ENCODE assay signal across 16 mouse cellular contexts in genomic region chr1:42712311-42712690, GRCm38 (mm10). TPM values are rescaled to one million over a fixed set of nuclear protein-coding genes. Genes with fewer than 3 reads are reported as not detected.
DNase-seq lines count a peak whose midpoint lies in the region; ATAC-seq and TF ChIP-seq lines count a peak whose summit lies in the region.
"Had no signal": no experiment of that assay in that cellular context is flagged by ENCODE, and none has a peak within 500 bp of the region (broad histone marks: within the 10 kb centered on the region; RNA-seq: fewer than 3 reads in every experiment).

No protein-coding gene starts in this region.

- peaks cover 24% of the 10 kb centered on the region for H3K4me1 ChIP-seq in kidney, embryonic 15.5 days
- peaks cover 15% of the 10 kb centered on the region; the same call in 1 of the 2 replicates for H3K4me1 ChIP-seq in embryonic facial prominence, embryonic 15.5 days
- H3K4me1 ChIP-seq in hindbrain, embryonic 13.5 days (replicated peaks), result peaks cover 65% of the 10 kb centered on the region
- H3K4me1 ChIP-seq in midbrain, postnatal 0 days (ENCODE audit: insufficient read depth, low read length), result peaks cover 13% of the 10 kb centered on the region; the same call in 1 of the 2 replicates
- H3K4me1 ChIP-seq in intestine, embryonic 16.5 days (ENCODE audit: control insufficient read depth, insufficient read depth, low read length), result peaks cover 12% of the 10 kb centered on the region
- no peaks in the 10 kb centered on the region for H3K4me1 ChIP-seq in heart, embryonic 11.5 days (ENCODE audit: control insufficient read depth, insufficient read depth, low read length)
- no peaks in the 10 kb centered on the region for H3K4me1 ChIP-seq in thymus, adult 2 months (replicated peaks; ENCODE audit: control insufficient read depth, insufficient read depth, low read length)
- H3K4me1 ChIP-seq: liver, embryonic 12.5 days had no signal

- peak overlapping the region; percentile 21; the same call in 1 of the 2 replicates for H3K9ac ChIP-seq in kidney, embryonic 15.5 days
- no peak overlapping the region for H3K9ac ChIP-seq in embryonic facial prominence, embryonic 15.5 days
- H3K9ac ChIP-seq in hindbrain, embryonic 13.5 days, result peak overlapping the region; percentile 82
- no peak overlapping the region for H3K9ac ChIP-seq in midbrain, postnatal 0 days (replicated peaks; ENCODE audit: low read length, poor library complexity, severe bottlenecking)
- H3K9ac ChIP-seq in intestine, embryonic 16.5 days (ENCODE audit: low read depth, low read length), result no peak overlapping the region
- no peak overlapping the region for H3K9ac ChIP-seq in heart, embryonic 11.5 days (ENCODE audit: low read depth, low read length)
- H3K9ac ChIP-seq: heart, embryonic 15.5 days; intestine, embryonic 15.5 days; liver, embryonic 12.5 days had no signal

- under 1% methylated on average over 4 of the region's 4 CpGs for WGBS in kidney, embryonic 15.5 days
- 13% methylated on average over 4 of the region's 4 CpGs for WGBS in embryonic facial prominence, embryonic 15.5 days
- WGBS in hindbrain, embryonic 13.5 days, result 4% methylated on average over 4 of the region's 4 CpGs
- WGBS in midbrain, postnatal 0 days, result 24% methylated on average over 4 of the region's 4 CpGs
- 10% methylated on average over 4 of the region's 4 CpGs for WGBS in intestine, embryonic 16.5 days
- 8% methylated on average over 4 of the region's 4 CpGs for WGBS in heart, embryonic 11.5 days (ENCODE audit: insufficient replicate concordance)
- WGBS in thymus, adult 2 months, result 8% methylated on average over 4 of the region's 4 CpGs

- peak overlapping the region; percentile 68 for H3K27ac ChIP-seq in kidney, embryonic 15.5 days
- H3K27ac ChIP-seq in embryonic facial prominence, embryonic 15.5 days (replicated peaks), result no peak overlapping the region
- H3K27ac ChIP-seq in hindbrain, embryonic 13.5 days, result peak overlapping the region; percentile 72
- no peak overlapping the region for H3K27ac ChIP-seq in midbrain, postnatal 0 days (ENCODE audit: low read depth, low read length)
- H3K27ac ChIP-seq in intestine, embryonic 16.5 days (ENCODE audit: low read length), result no peak overlapping the region
- no peak overlapping the region for H3K27ac ChIP-seq in heart, embryonic 11.5 days (ENCODE audit: low read depth, low read length)
- H3K27ac ChIP-seq in thymus, adult 2 months (ENCODE audit: control insufficient read depth, insufficient read depth, low read length), result no peak overlapping the region
- H3K27ac ChIP-seq: heart, embryonic 15.5 days; intestine, embryonic 15.5 days; liver, embryonic 12.5 days had no signal

- peak overlapping the region; percentile 50 for H3K4me3 ChIP-seq in kidney, embryonic 15.5 days (replicated peaks)
- 0 out of 2 replicates have a peak overlapping the region, but pooled peaks have one; percentile 41 for H3K4me3 ChIP-seq in embryonic facial prominence, embryonic 15.5 days (replicated peaks)
- H3K4me3 ChIP-seq in hindbrain, embryonic 13.5 days, result peak overlapping the region; percentile 53
- peak overlapping the region; percentile 52; the same call in 1 of the 2 replicates for H3K4me3 ChIP-seq in midbrain, postnatal 0 days (ENCODE audit: low read depth, low read length)
- H3K4me3 ChIP-seq in intestine, embryonic 16.5 days (ENCODE audit: low read length), result no peak overlapping the region
- H3K4me3 ChIP-seq in heart, embryonic 11.5 days (ENCODE audit: low read depth, low read length), result no peak overlapping the region
- H3K4me3 ChIP-seq in thymus, adult 2 months (ENCODE audit: control insufficient read depth, insufficient read depth, low read length), result no peak overlapping the region
- H3K4me3 ChIP-seq: myocyte had no signal

- DNase-seq in kidney, adult 8-10 months, result no peak
- no peak for DNase-seq in midbrain, postnatal 0 days (ENCODE audit: low spot score)
- DNase-seq in thymus, adult 2 months, result no peak
- DNase-seq: B cell, adult 2 months; cerebellum, adult 18-20 months; lung, postnatal 14 days had no signal

- no peak for ATAC-seq in kidney, embryonic 15.5 days (replicated peaks; ENCODE audit: low FRiP score)
- no peak for ATAC-seq in embryonic facial prominence, embryonic 15.5 days (ENCODE audit: insufficient number of reproducible peaks, low FRiP score, low TSS enrichment, low read depth)
- ATAC-seq in hindbrain, embryonic 13.5 days (ENCODE audit: low FRiP score), result no peak
- ATAC-seq in midbrain, postnatal 0 days (ENCODE audit: low FRiP score), result no peak
- ATAC-seq in intestine, embryonic 16.5 days, result no peak
- no peak for ATAC-seq in heart, embryonic 11.5 days (replicated peaks; ENCODE audit: insufficient number of reproducible peaks, low FRiP score, low TSS enrichment)
- ATAC-seq: liver, embryonic 12.5 days had no signal

- no peak for TF ChIP-seq CTCF in midbrain, postnatal 0 days (IDR thresholded peaks at IDR 0.05)
- TF ChIP-seq CTCF in thymus, adult 2 months (IDR thresholded peaks at IDR 0.05; ENCODE audit: borderline replicate concordance, control insufficient read depth, extremely low read depth, insufficient read depth, low read length, poor library complexity), result no peak

- no peaks in the 10 kb centered on the region for H3K9me3 ChIP-seq in kidney, embryonic 15.5 days (replicated peaks)
- H3K9me3 ChIP-seq in embryonic facial prominence, embryonic 15.5 days (replicated peaks), result no peaks in the 10 kb centered on the region
- no peaks in the 10 kb centered on the region for H3K9me3 ChIP-seq in hindbrain, embryonic 13.5 days
- no peaks in the 10 kb centered on the region for H3K9me3 ChIP-seq in midbrain, postnatal 0 days (ENCODE audit: low read length)
- H3K9me3 ChIP-seq in intestine, embryonic 16.5 days (ENCODE audit: control insufficient read depth, low read length), result no peaks in the 10 kb centered on the region
- no peaks in the 10 kb centered on the region for H3K9me3 ChIP-seq in heart, embryonic 11.5 days (replicated peaks; ENCODE audit: control insufficient read depth, low read length)
- H3K9me3 ChIP-seq: G1E; heart, embryonic 15.5 days; intestine, embryonic 15.5 days; liver, embryonic 12.5 days had no signal

- H3K4me2 ChIP-seq in kidney, embryonic 15.5 days, result peak overlapping the region; percentile 61
- H3K4me2 ChIP-seq in embryonic facial prominence, embryonic 15.5 days (replicated peaks), result no peak overlapping the region
- peak overlapping the region; percentile 83 for H3K4me2 ChIP-seq in hindbrain, embryonic 13.5 days
- peak overlapping the region; percentile 79 for H3K4me2 ChIP-seq in midbrain, postnatal 0 days (ENCODE audit: low read depth, low read length, poor library complexity, severe bottlenecking)
- H3K4me2 ChIP-seq in intestine, embryonic 16.5 days (ENCODE audit: low read depth, low read length), result no peak overlapping the region
- no peak overlapping the region for H3K4me2 ChIP-seq in heart, embryonic 11.5 days

- H3K27me3 ChIP-seq in kidney, embryonic 15.5 days, result peaks cover 98% of the 10 kb centered on the region
- H3K27me3 ChIP-seq in embryonic facial prominence, embryonic 15.5 days, result peaks cover 80% of the 10 kb centered on the region
- H3K27me3 ChIP-seq in hindbrain, embryonic 13.5 days, result peaks cover 26% of the 10 kb centered on the region
- H3K27me3 ChIP-seq in midbrain, postnatal 0 days (ENCODE audit: insufficient read depth, low read length), result 0 out of 2 replicates have a peak, but pooled peaks cover 4% of the 10 kb centered on the region
- peaks cover 72% of the 10 kb centered on the region for H3K27me3 ChIP-seq in intestine, embryonic 16.5 days (replicated peaks; ENCODE audit: control insufficient read depth, insufficient read depth, low read length)
- H3K27me3 ChIP-seq in heart, embryonic 11.5 days (ENCODE audit: control insufficient read depth, insufficient read depth, low read length), result peaks cover 71% of the 10 kb centered on the region
- peaks cover 16% of the 10 kb centered on the region for H3K27me3 ChIP-seq in thymus, adult 2 months (ENCODE audit: control insufficient read depth, insufficient read depth, low read length)

- TF ChIP-seq POLR2A in thymus, adult 2 months (IDR thresholded peaks at IDR 0.05; ENCODE audit: control insufficient read depth, extremely low read depth, insufficient read depth, low read length, poor library complexity), result no peak

- no peaks in the 10 kb centered on the region for H3K36me3 ChIP-seq in kidney, embryonic 15.5 days
- no peaks in the 10 kb centered on the region for H3K36me3 ChIP-seq in embryonic facial prominence, embryonic 15.5 days
- H3K36me3 ChIP-seq in hindbrain, embryonic 13.5 days, result no peaks in the 10 kb centered on the region
- no peaks in the 10 kb centered on the region for H3K36me3 ChIP-seq in midbrain, postnatal 0 days (ENCODE audit: insufficient read depth, low read length)
- H3K36me3 ChIP-seq in intestine, embryonic 16.5 days (ENCODE audit: control insufficient read depth, insufficient read depth, low read length), result no peaks in the 10 kb centered on the region
- H3K36me3 ChIP-seq in heart, embryonic 11.5 days (ENCODE audit: control insufficient read depth, insufficient read depth, low read length), result no peaks in the 10 kb centered on the region
- no peaks in the 10 kb centered on the region for H3K36me3 ChIP-seq in thymus, adult 2 months (ENCODE audit: control insufficient read depth, insufficient read depth, low read length)
- H3K36me3 ChIP-seq: G1E; heart, embryonic 15.5 days; intestine, embryonic 15.5 days; liver, embryonic 12.5 days had no signal

RNA-seq across cellular contexts. Expression of gene Pou3f3, which starts 16.7 kb away (rescaled TPM):
- polyA plus RNA-seq in kidney, embryonic 15.5 days (2015; fragmentation: Nextera tagmentation; extraction: Ambion mirVana), result 8.9 and 9.2 TPM in 2 replicates
- 3.9 and 4.4 TPM in 2 replicates for polyA plus RNA-seq in embryonic facial prominence, embryonic 15.5 days (2015; fragmentation: Nextera tagmentation; extraction: Ambion mirVana)
- polyA plus RNA-seq in hindbrain, embryonic 13.5 days (2015; fragmentation: Nextera tagmentation; extraction: Ambion mirVana), result 17.4 and 18.2 TPM in 2 replicates
- total RNA-seq in midbrain, postnatal 0 days (2014; rRNA removed), result 45.2 and 48.4 TPM in 2 replicates
- polyA plus RNA-seq in midbrain, postnatal 0 days (2015; fragmentation: Nextera tagmentation; extraction: Ambion mirVana), result 11.5 and 12.0 TPM in 2 replicates
- polyA plus RNA-seq in intestine, embryonic 16.5 days (2015; fragmentation: Nextera tagmentation; extraction: Ambion mirVana), result 0.18 and 0.21 TPM in 2 replicates
- polyA plus RNA-seq in heart, embryonic 11.5 days (2014; fragmentation: Nextera tagmentation; extraction: Ambion mirVana), result 0.10 and 0.19 TPM in 2 replicates
- 0.06 and 0.09 TPM in 2 replicates for polyA plus RNA-seq in thymus, adult 2 months (2012; rRNA removed)
- polyA plus RNA-seq: G1E, myocyte had no signal

Comparison
In these comparisons a context has a peak if more than half of its experiments do, and no peak if none do; other contexts are left out.
1. H3K27ac ChIP-seq: peak in kidney, embryonic 15.5 days (single experiment) and hindbrain, embryonic 13.5 days (single experiment); none in embryonic facial prominence, embryonic 15.5 days (single experiment), midbrain, postnatal 0 days (single experiment), intestine, embryonic 16.5 days (single experiment), heart, embryonic 11.5 days (single experiment) and thymus, adult 2 months (single experiment).
2. H3K4me2 ChIP-seq: peak in kidney, embryonic 15.5 days (single experiment), hindbrain, embryonic 13.5 days (single experiment) and midbrain, postnatal 0 days (single experiment); none in embryonic facial prominence, embryonic 15.5 days (single experiment), intestine, embryonic 16.5 days (single experiment) and heart, embryonic 11.5 days (single experiment).
3. H3K4me3 ChIP-seq: peak in kidney, embryonic 15.5 days (single experiment), embryonic facial prominence, embryonic 15.5 days (single experiment), hindbrain, embryonic 13.5 days (single experiment) and midbrain, postnatal 0 days (single experiment); none in intestine, embryonic 16.5 days (single experiment), heart, embryonic 11.5 days (single experiment) and thymus, adult 2 months (single experiment).
4. H3K9ac ChIP-seq: peak in kidney, embryonic 15.5 days (single experiment) and hindbrain, embryonic 13.5 days (single experiment); none in embryonic facial prominence, embryonic 15.5 days (single experiment), midbrain, postnatal 0 days (single experiment), intestine, embryonic 16.5 days (single experiment) and heart, embryonic 11.5 days (single experiment).